Mouse (Mus musculus): ENCODE measurements around the gene Lrrc47.

DNA sequence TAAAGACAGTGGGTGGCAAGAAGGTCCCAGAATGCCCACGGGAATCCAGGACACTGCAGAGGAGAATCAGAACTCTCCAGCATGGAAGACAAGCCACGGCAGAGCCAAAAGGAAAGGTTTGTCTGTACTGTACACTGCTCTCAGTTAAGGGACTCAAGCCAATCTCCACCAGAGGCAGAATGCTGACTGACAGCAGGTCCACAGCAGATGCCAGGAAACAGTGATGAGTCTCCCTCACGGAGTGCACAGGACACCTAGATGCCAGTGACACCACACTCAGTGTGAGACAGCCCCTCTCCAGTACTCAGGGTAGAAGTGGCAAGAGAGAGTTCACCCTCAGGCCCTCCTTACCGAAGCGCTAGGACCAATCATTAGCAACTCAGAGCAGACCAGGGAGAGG, 44.9 kb upstream of the Lrrc47 start:
- TF ChIP-seq E2F4 (IDR thresholded peaks at IDR 0.05; ENCODE audit: insufficient read depth), result no peak
- TF ChIP-seq POLR2AphosphoS2 (IDR thresholded peaks at IDR 0.05; ENCODE audit: insufficient read length, low read depth), result no peak
- no peak for TF ChIP-seq POLR2A (IDR thresholded peaks at IDR 0.05; ENCODE audit: insufficient read length, low read depth)
- no peak for TF ChIP-seq CEBPB (IDR thresholded peaks at IDR 0.05; ENCODE audit: insufficient read depth, poor library complexity, severe bottlenecking)
- no peak for TF ChIP-seq TCF12 (IDR thresholded peaks at IDR 0.05; ENCODE audit: insufficient read depth, poor library complexity, severe bottlenecking)
- no peak for TF ChIP-seq MYOG (IDR thresholded peaks at IDR 0.05; ENCODE audit: control insufficient read depth in 1 of 3, insufficient read depth in 1 of 3, insufficient read length in 2 of 3, low read depth in 2 of 3)
- TF ChIP-seq MAX (IDR thresholded peaks at IDR 0.05; ENCODE audit: low read depth), result no peak
- TF ChIP-seq USF1 (IDR thresholded peaks at IDR 0.05; ENCODE audit: low read depth), result no peak
- no peak for TF ChIP-seq SRF (IDR thresholded peaks at IDR 0.05; ENCODE audit: control insufficient read depth, insufficient read length, low read depth)

Measured in myocyte (in vitro differentiated cells).